Mouse (Mus musculus) testis, adult 2 months (tissue): ENCODE data around the gene Cx3cr1. TPM values are rescaled to one million over a fixed set of nuclear protein-coding genes. Genes with fewer than 3 reads are reported as not detected.

ENCODE experiments used
- H3K27ac ChIP-seq: fragments of 200-500 bp; 2 replicates; pipeline ENCODE4 v1.5.1; 2012; ENCODE audit warnings: low read depth, low read length; ENCODE audit not compliant: control insufficient read depth, insufficient read depth
- H3K27me3 ChIP-seq: fragments of 200-500 bp; 2 replicates; pipeline ENCODE4 v1.6.1; 2012; ENCODE audit warnings: mild to moderate bottlenecking, low read length, moderate library complexity; ENCODE audit not compliant: control insufficient read depth, insufficient read depth
- H3K36me3 ChIP-seq: fragments of 200-500 bp; 2 replicates; pipeline ENCODE4 v1.6.1; 2012; ENCODE audit warnings: mild to moderate bottlenecking, low read length; ENCODE audit not compliant: control insufficient read depth, insufficient read depth
- H3K4me1 ChIP-seq: fragments of 200-500 bp; 2 replicates; pipeline ENCODE4 v1.6.1; 2012; ENCODE audit warnings: low read length; ENCODE audit not compliant: control insufficient read depth, insufficient read depth
- H3K4me3 ChIP-seq: fragments of 200-500 bp; 2 replicates; pipeline ENCODE4 v1.5.1; 2012; ENCODE audit warnings: low read depth, mild to moderate bottlenecking, low read length, moderate library complexity, mixed read lengths; ENCODE audit not compliant: control insufficient read depth
- CTCF ChIP-seq: fragments of 200-500 bp; IDR thresholded peaks from 2 replicates; pipeline ENCODE4 v1.5.1; 2012; ENCODE audit warnings: low read depth, mild to moderate bottlenecking, inconsistent platforms, low read length, moderate library complexity; ENCODE audit not compliant: control insufficient read depth, insufficient read depth, insufficient replicate concordance
- POLR2A ChIP-seq: fragments of 200-500 bp; IDR thresholded peaks from 2 replicates; pipeline ENCODE4 v1.6.1; 2012; ENCODE audit warnings: low read depth, mild to moderate bottlenecking, inconsistent platforms, low read length, moderate library complexity; ENCODE audit not compliant: control insufficient read depth
- polyA plus RNA-seq: library from polyadenylated mRNA; depleted of rRNA; stranded (reverse); fragments of >200 nt; gene quantifications from 2 replicates; pipeline ENCODE4 v1.2.3, GENCODE M21; 2012

Cx3cr1 gene
- polyA plus RNA-seq, 1 experiment: 2.7 TPM

DNA sequence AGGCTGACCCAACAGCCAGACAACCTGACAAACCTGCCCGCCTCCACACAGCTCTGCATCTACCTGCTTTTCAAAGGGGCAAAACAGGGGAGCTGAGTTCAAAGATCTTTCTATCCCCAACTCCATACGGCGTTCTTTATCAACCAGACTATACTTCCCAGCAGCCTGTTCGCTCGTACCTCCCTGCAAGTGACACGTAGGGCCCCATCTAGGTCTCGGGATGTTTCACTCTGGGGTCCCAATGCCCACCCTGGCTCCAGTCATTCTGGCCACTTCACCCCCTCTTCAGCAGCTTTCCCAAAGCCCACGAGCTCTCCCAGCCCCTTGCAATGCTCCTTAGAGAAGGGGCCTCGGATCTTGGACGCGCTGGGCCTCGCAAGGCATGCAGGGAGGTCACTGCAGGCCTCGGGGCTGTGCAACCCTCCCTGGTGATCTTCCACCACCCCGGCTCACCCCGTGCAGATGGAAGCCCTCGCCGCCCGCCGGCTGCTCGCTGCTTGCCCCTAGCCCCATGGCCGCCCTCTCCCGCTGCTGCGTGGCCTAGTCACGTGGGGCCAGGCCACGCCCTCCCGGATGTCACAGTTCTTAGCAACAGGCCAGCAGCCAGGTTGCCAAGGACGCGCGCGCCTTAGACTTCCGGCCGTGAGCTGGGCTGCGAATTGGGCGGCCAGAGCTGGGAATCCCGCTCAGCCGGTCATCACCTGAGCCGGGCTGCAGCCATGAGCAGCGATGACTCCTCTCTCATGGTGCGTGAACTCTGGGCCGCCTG, 132.5 kb downstream of the Cx3cr1 start, which contains the start of the genes Gorasp1 and Ttc21a:
Gene Gorasp1 (minus strand): TSS at position 561 of the 769 bp plus-strand sequence.
Gene Ttc21a (plus strand): TSS at position 602 of the 769 bp plus-strand sequence.
- H3K27ac ChIP-seq: peak within 1 kb of the TSS; percentile 60; the same call in 1 of the 2 replicates

DNA sequence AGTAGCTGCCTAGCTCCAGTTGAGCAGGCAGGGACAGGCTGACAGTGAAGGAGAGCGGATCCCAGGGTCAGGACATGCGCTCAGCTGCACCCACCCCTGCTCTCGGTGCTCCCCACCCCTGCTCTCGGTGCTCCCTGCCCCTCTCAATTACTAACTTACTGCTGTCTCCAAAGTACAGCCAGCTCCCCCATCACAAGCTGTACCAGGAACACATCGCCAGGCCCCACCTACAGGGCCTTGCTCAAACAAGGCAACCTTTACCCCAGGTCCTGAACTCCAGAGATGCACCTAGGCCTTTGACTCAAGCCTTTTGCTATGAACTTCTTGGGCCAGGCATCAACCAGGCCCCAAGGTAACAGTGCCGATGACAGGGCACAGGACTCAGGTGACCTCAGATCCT, 136.0 kb downstream of the Cx3cr1 start:
- Histone ChIP-seq H3K27me3 (no peaks in the 10 kb centered on the region), H3K4me3 (no peak overlapping the region), H3K27ac (no peak overlapping the region), H3K36me3 (no peaks in the 10 kb centered on the region), H3K4me1 (peaks cover 8% of the 10 kb centered on the region)
- no peak for TF ChIP-seq CTCF
- no peak for TF ChIP-seq POLR2A

More for the DNA sequence above, 132.5 kb downstream of the Cx3cr1 start, which contains the start of the genes Gorasp1 and Ttc21a:
- TF ChIP-seq POLR2A: no peak; the same call in none of the 2 replicates
- TF ChIP-seq CTCF: no peak
- Histone ChIP-seq H3K4me1 (peaks cover 8% of the 10 kb centered on the region), H3K4me3 (peak within 1 kb of the TSS; percentile 92), H3K36me3 (no peaks in the 10 kb centered on the region), H3K27me3 (no peaks in the 10 kb centered on the region)

GRCm38 (mm10) chr9:119932358-119932757, 137.3 kb downstream of the Cx3cr1 start:
- H3K4me1 ChIP-seq: peaks cover 6% of the 10 kb centered on the region
- no peaks in the 10 kb centered on the region for H3K27me3 ChIP-seq
- no peak overlapping the region for H3K4me3 ChIP-seq
- TF ChIP-seq POLR2A (no peak), CTCF (no peak)
- no peak overlapping the region for H3K27ac ChIP-seq
- H3K36me3 ChIP-seq: no peaks in the 10 kb centered on the region

- Histone ChIP-seq H3K4me1 (no peaks in the 10 kb centered on the region), H3K36me3 (peaks cover 5% of the 10 kb centered on the region)
These were observed 143.2 kb downstream of the Cx3cr1 start for GRCm38 (mm10) chr9:119926497-119926896.

DNA sequence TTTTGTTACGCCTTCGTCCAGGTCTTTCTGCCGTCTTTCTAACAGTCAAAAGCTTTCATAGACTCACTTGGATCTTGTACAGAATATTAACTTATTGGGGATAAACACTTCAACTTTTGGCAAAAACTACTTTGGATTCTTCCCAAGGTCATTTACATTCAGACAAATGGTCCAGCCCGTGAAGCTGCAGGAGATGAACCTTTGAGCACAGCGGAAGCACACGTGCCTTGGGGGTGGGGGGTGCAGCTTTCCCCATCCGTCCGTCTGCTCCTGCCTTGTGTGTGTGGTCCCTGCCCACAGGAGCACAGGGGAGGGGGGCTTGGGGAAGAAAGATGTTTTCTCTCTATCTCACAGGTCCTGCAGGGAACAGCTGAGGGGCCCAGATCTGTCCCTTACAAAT, 143.9 kb downstream of the Cx3cr1 start:
- no peak for TF ChIP-seq POLR2A
- no peak for TF ChIP-seq CTCF
- Histone ChIP-seq H3K4me1 (no peaks in the 10 kb centered on the region), H3K4me3 (no peak overlapping the region), H3K27ac (no peak overlapping the region), H3K36me3 (peaks cover 8% of the 10 kb centered on the region), H3K27me3 (no peaks in the 10 kb centered on the region)

More at GRCm38 (mm10) chr9:119926497-119926896, 143.2 kb downstream of the Cx3cr1 start:
- H3K27me3 ChIP-seq: no peaks in the 10 kb centered on the region
- no peak overlapping the region for H3K4me3 ChIP-seq
- no peak overlapping the region for H3K27ac ChIP-seq
- TF ChIP-seq CTCF: no peak
- TF ChIP-seq POLR2A: no peak

- Histone ChIP-seq H3K27me3 (no peaks in the 10 kb centered on the region), H3K4me1 (no peaks in the 10 kb centered on the region), H3K4me3 (no peak overlapping the region), H3K27ac (no peak overlapping the region), H3K36me3 (peaks cover 8% of the 10 kb centered on the region)
- TF ChIP-seq CTCF: no peak
These were observed 144.5 kb downstream of the Cx3cr1 start for GRCm38 (mm10) chr9:119925120-119925657.

DNA sequence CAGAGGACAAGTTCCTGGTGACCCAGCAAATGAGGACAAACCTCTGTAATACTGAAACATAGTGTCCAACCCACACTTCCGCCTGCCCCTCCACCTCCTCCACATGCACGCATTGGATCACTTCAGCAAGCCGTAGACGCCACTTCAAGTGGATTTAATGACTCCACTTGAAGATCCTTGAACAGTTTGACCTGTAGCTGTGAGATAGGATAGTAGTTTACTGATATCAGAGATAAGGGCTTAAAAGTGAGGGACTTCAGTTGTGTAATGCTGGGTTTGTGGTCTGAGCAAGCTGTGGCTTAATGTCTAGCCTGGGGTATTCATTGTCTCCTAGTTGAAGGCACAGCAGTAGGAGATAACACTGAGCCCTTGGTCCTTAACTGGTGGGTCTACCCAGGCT, 146.2 kb downstream of the Cx3cr1 start:
- H3K36me3 ChIP-seq: peaks cover 9% of the 10 kb centered on the region
- no peak for TF ChIP-seq POLR2A

More for the DNA sequence above, 146.2 kb downstream of the Cx3cr1 start:
- H3K4me3 ChIP-seq: no peak overlapping the region
- no peaks in the 10 kb centered on the region for H3K4me1 ChIP-seq
- H3K27ac ChIP-seq: no peak overlapping the region
- H3K27me3 ChIP-seq: no peaks in the 10 kb centered on the region
